Mouse (Mus musculus) spleen, adult 12 weeks (tissue): Measurements from ENCODE around the gene Prpf19.
A peak's percentile ranks its signal among the peaks of the same experiment; 100 is the strongest.

Experiments used
- DNase-seq: peaks from one replicate; pipeline ENCODE4 v3.0.0; 2022; ENCODE audit warnings: low spot score

Gene Prpf19

GRCm38 (mm10) chr19:10938771-10939170 lies 43.7 kb downstream of the Prpf19 start:
- DNase-seq = no peak

- DNase-seq = peak; percentile 23
Measured at GRCm38 (mm10) chr19:10940097-10940800, 45.2 kb downstream of the Prpf19 start.

- DNase-seq = no peak
Measured at GRCm38 (mm10) chr19:10940801-10941457, 45.9 kb downstream of the Prpf19 start.

GRCm38 (mm10) chr19:10943955-10944354 lies 48.9 kb downstream of the Prpf19 start:
- no peak for DNase-seq

DNA sequence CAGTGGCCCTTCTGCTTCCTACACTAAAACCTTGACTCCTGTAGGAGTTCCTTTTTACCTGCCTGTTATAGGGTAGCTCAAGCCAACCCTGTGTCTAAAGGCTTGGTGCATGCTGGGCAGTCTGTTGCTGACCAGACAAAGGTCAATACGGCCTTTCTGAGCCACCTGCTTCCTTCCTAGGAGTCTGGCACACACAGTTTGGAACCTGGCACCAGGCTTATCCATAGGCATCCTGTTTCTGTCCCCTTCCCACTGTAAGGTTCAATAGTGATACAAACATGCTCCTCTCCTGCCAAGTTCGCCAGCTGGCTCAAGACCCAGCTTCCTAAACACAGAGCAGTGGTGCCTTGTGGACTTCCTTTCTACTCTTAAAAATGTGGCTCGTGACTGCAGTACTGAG lies 51.5 kb downstream of the Prpf19 start:
- no peak for DNase-seq

DNA sequence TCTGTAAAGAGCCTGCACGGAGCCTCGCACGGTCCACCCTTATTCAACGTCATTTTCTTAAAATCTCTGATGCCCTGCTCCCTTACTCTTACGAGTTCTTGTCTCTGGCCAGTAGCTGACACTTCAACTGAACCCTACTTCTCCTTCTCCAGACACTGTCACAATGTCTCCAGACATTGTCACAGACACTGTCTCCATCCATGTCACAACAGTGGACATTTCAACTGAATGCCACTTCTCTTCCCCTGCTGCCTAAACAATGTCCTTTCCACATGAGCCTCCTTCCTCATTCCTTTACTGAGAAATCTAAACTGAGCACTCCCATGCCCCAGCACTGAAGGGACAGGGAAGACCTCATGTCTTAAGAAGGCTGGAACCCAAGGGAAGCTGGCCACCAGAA lies 52.2 kb downstream of the Prpf19 start:
- DNase-seq = no peak

DNA sequence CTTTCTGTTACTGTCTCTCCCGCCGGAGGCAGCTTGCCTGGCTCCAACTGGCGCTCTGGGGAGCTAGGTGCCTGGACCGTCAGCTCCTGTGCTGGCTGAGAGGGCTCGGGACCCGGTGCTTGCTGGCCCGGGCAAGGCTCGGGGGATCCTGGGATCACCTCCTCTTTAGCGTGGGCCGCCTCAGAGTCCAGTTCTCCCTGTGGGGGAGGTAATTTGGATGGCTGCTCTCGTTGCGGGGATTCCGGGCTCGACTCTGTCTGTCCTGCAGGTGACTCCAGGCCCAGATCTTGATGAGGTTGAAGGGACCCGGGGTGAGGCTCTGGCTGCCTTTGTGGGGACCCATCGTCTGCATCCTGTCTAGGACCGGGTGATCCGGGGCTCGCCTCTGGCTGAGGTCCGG lies 53.4 kb downstream of the Prpf19 start:
- DNase-seq = peak; percentile 21

DNA sequence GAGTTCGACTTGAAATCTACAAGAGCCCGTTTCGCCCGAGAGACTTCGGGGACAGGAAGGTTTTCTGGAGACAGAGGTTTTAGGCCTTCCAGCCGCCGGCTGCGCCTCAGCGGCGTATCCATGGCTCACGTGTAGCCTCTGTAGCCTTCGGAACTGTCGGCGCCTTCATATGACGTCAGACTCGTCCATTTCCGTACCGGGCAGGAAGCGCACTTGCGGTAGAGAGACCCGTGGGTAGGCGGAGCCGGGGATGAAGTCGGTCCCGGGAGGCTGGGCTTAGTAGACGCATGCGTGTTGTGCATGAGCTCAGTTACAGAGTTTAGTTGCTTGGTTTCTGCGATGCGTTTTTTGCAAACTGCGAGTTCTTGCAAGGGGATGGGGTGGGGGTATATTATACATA lies 54.1 kb downstream of the Prpf19 start, which contains the start of gene Ccdc86:
Gene Ccdc86 (minus strand): TSS at position 155 of the 400 bp plus-strand sequence.
- peak; percentile 90 for DNase-seq

GRCm38 (mm10) chr19:10949558-10949957 lies 54.5 kb downstream of the Prpf19 start:
- DNase-seq = no peak

- no peak for DNase-seq
Measured at GRCm38 (mm10) chr19:10952021-10952939, 57.2 kb downstream of the Prpf19 start.
